Mouse (Mus musculus) neural tube, embryonic 13.5 days (tissue): Measurements from ENCODE around the gene Nebl. TPM values are rescaled to one million over a fixed set of nuclear protein-coding genes. Genes with fewer than 3 reads are reported as not detected.

ENCODE experiments used
- ATAC-seq: fragments of 200-750 bp; cut with Nextera tagmentation; 2 replicates; pipeline ENCODE4 v1.8.0; 2017; ENCODE audit warnings: low read depth, mild to moderate bottlenecking, moderate TSS enrichment, moderate library complexity
- H3K27ac ChIP-seq: fragments of 300-500 bp; sonication (generic); replicated peaks from 2 replicates; pipeline ENCODE4 v1.5.1; 2015; ENCODE audit warnings: moderate library complexity, mild to moderate bottlenecking, inconsistent platforms
- H3K27me3 ChIP-seq: fragments of 300-500 bp; sonication (generic); 2 replicates; pipeline ENCODE4 v1.6.1; 2015; ENCODE audit warnings: mild to moderate bottlenecking, inconsistent platforms
- H3K36me3 ChIP-seq: fragments of 300-500 bp; sonication (generic); 2 replicates; pipeline ENCODE4 v1.6.1; 2015; ENCODE audit warnings: mild to moderate bottlenecking, inconsistent platforms
- H3K4me1 ChIP-seq: fragments of 300-500 bp; sonication (generic); replicated peaks from 2 replicates; pipeline ENCODE4 v1.6.1; 2015; ENCODE audit warnings: inconsistent platforms
- H3K4me2 ChIP-seq: fragments of 300-500 bp; sonication (generic); 2 replicates; pipeline ENCODE4 v1.6.1; 2015; ENCODE audit warnings: inconsistent platforms, mild to moderate bottlenecking, moderate library complexity
- H3K4me3 ChIP-seq: fragments of 300-500 bp; sonication (generic); 2 replicates; pipeline ENCODE4 v1.5.1; 2015; ENCODE audit warnings: mild to moderate bottlenecking, inconsistent platforms
- H3K9ac ChIP-seq: fragments of 300-500 bp; sonication (generic); 2 replicates; pipeline ENCODE4 v1.6.1; 2015; ENCODE audit warnings: moderate library complexity, mild to moderate bottlenecking, inconsistent platforms
- H3K9me3 ChIP-seq: fragments of 300-500 bp; sonication (generic); 2 replicates; pipeline ENCODE4 v1.6.1; 2016; ENCODE audit warnings: inconsistent platforms
- WGBS: fragments of 180-500 bp; shearing (Covaris S2); methylation state at CpG from one replicate; pipeline ENCODE4 v1.1.7; 2015; 5-methylcytosine and 5-hydroxymethylcytosine counted together
- polyA plus RNA-seq: library from polyadenylated mRNA; unstranded; fragments of >200 nt; fragmentation: Nextera tagmentation; extraction: Ambion mirVana; gene quantifications from 2 replicates; pipeline ENCODE4 v1.2.1, GENCODE M21; 2015

The Nebl gene
- polyA plus RNA-seq, 1 experiment from 2014 or later = 10.9 TPM

GRCm38 (mm10) chr2:17525739-17526526, 205.3 kb downstream of the Nebl start:
- no peaks in the 10 kb centered on the region for H3K9me3 ChIP-seq
- H3K9ac ChIP-seq = no peak overlapping the region
- H3K4me3 ChIP-seq = no peak overlapping the region
- H3K27ac ChIP-seq = peak overlapping the region; percentile 25; the same call in 1 of the 2 replicates
- peaks cover 37% of the 10 kb centered on the region for H3K4me1 ChIP-seq
- 64% methylated on average over 5 of the region's 5 CpGs for WGBS
- H3K4me2 ChIP-seq = no peak overlapping the region
- peak; percentile 65; the same call in 1 of the 2 replicates for ATAC-seq
- no peaks in the 10 kb centered on the region for H3K27me3 ChIP-seq
- no peaks in the 10 kb centered on the region for H3K36me3 ChIP-seq

GRCm38 (mm10) chr2:17525211-17525610, 206.1 kb downstream of the Nebl start:
- WGBS = 34% methylated on average over 4 of the region's 4 CpGs

GRCm38 (mm10) chr2:17524205-17524978, 206.9 kb downstream of the Nebl start:
- ATAC-seq = peak; percentile 47; the same call in 1 of the 2 replicates
- Histone ChIP-seq H3K36me3 (no peaks in the 10 kb centered on the region), H3K27me3 (no peaks in the 10 kb centered on the region), H3K9ac (no peak overlapping the region), H3K4me1 (peaks cover 37% of the 10 kb centered on the region), H3K27ac (peak overlapping the region; percentile 18), H3K9me3 (no peaks in the 10 kb centered on the region), H3K4me3 (no peak overlapping the region), H3K4me2 (no peak overlapping the region)
- WGBS = 43% methylated on average over 10 of the region's 10 CpGs

More at GRCm38 (mm10) chr2:17525211-17525610, 206.1 kb downstream of the Nebl start:
- Histone ChIP-seq H3K36me3 (no peaks in the 10 kb centered on the region), H3K9me3 (no peaks in the 10 kb centered on the region), H3K4me1 (peaks cover 37% of the 10 kb centered on the region), H3K4me3 (no peak overlapping the region), H3K4me2 (no peak overlapping the region), H3K27ac (no peak overlapping the region; the same call in 1 of the 2 replicates), H3K27me3 (no peaks in the 10 kb centered on the region), H3K9ac (no peak overlapping the region)
- ATAC-seq = peak; percentile 70

GRCm38 (mm10) chr2:17523791-17524190, 207.5 kb downstream of the Nebl start:
- Histone ChIP-seq H3K36me3 (no peaks in the 10 kb centered on the region), H3K9me3 (no peaks in the 10 kb centered on the region), H3K4me1 (peaks cover 37% of the 10 kb centered on the region), H3K27me3 (no peaks in the 10 kb centered on the region), H3K27ac (peak overlapping the region; percentile 18), H3K4me3 (no peak overlapping the region), H3K4me2 (no peak overlapping the region), H3K9ac (no peak overlapping the region)
- no peak for ATAC-seq
- 49% methylated on average over 4 of the region's 4 CpGs for WGBS

- 86% methylated on average over 2 of the region's 2 CpGs for WGBS
- Histone ChIP-seq H3K4me3 (no peak overlapping the region), H3K36me3 (no peaks in the 10 kb centered on the region), H3K4me1 (peaks cover 16% of the 10 kb centered on the region), H3K27ac (no peak overlapping the region), H3K9ac (no peak overlapping the region), H3K4me2 (no peak overlapping the region), H3K27me3 (no peaks in the 10 kb centered on the region), H3K9me3 (no peaks in the 10 kb centered on the region)
- ATAC-seq = no peak
Observed at GRCm38 (mm10) chr2:17515686-17516085, 215.6 kb downstream of the Nebl start.

GRCm38 (mm10) chr2:17514765-17515164, 216.5 kb downstream of the Nebl start:
- Histone ChIP-seq H3K4me3 (no peak overlapping the region), H3K4me2 (peak overlapping the region; percentile 37), H3K4me1 (peaks cover 16% of the 10 kb centered on the region), H3K36me3 (no peaks in the 10 kb centered on the region), H3K9ac (no peak overlapping the region), H3K27ac (peak overlapping the region; percentile 70), H3K9me3 (no peaks in the 10 kb centered on the region), H3K27me3 (no peaks in the 10 kb centered on the region)
- peak; percentile 71 for ATAC-seq
- 33% methylated on average over 12 of the region's 12 CpGs for whole genome bisulfite sequencing

GRCm38 (mm10) chr2:17509942-17510341, 221.3 kb downstream of the Nebl start:
- no peak for ATAC-seq
- Histone ChIP-seq H3K27me3 (no peaks in the 10 kb centered on the region), H3K9me3 (no peaks in the 10 kb centered on the region), H3K9ac (no peak overlapping the region), H3K4me1 (peaks cover 14% of the 10 kb centered on the region), H3K27ac (no peak overlapping the region), H3K4me3 (no peak overlapping the region), H3K36me3 (no peaks in the 10 kb centered on the region), H3K4me2 (no peak overlapping the region)
- 64% methylated on average over 1 of the region's 1 CpGs for WGBS

GRCm38 (mm10) chr2:17507362-17507761, 223.9 kb downstream of the Nebl start:
- H3K9ac ChIP-seq = no peak overlapping the region
- H3K27ac ChIP-seq = no peak overlapping the region
- no peak overlapping the region for H3K4me3 ChIP-seq
- ATAC-seq = no peak
- no peaks in the 10 kb centered on the region for H3K9me3 ChIP-seq
- H3K27me3 ChIP-seq = no peaks in the 10 kb centered on the region
- H3K4me2 ChIP-seq = no peak overlapping the region
- no peaks in the 10 kb centered on the region for H3K4me1 ChIP-seq
- H3K36me3 ChIP-seq = no peaks in the 10 kb centered on the region
- 73% methylated on average over 2 of the region's 2 CpGs for WGBS

- Histone ChIP-seq H3K9ac (no peak overlapping the region), H3K27ac (no peak overlapping the region), H3K27me3 (no peaks in the 10 kb centered on the region), H3K4me1 (no peaks in the 10 kb centered on the region), H3K9me3 (no peaks in the 10 kb centered on the region), H3K4me2 (no peak overlapping the region), H3K4me3 (no peak overlapping the region), H3K36me3 (no peaks in the 10 kb centered on the region)
- ATAC-seq = no peak
- 87% methylated on average over 6 of the region's 6 CpGs for WGBS
Observed at GRCm38 (mm10) chr2:17504115-17504774, 227.0 kb downstream of the Nebl start.

- Histone ChIP-seq H3K36me3 (no peaks in the 10 kb centered on the region), H3K4me2 (no peak overlapping the region), H3K9me3 (no peaks in the 10 kb centered on the region), H3K4me1 (no peaks in the 10 kb centered on the region), H3K9ac (no peak overlapping the region), H3K4me3 (no peak overlapping the region), H3K27me3 (no peaks in the 10 kb centered on the region), H3K27ac (no peak overlapping the region)
- 92% methylated on average over 3 of the region's 3 CpGs for WGBS
- no peak for ATAC-seq
Observed at GRCm38 (mm10) chr2:17501075-17501474, 230.2 kb downstream of the Nebl start.

GRCm38 (mm10) chr2:17465517-17466174, 265.6 kb downstream of the Nebl start:
- Histone ChIP-seq H3K27ac (no peak overlapping the region), H3K9ac (no peak overlapping the region), H3K4me1 (no peaks in the 10 kb centered on the region), H3K4me3 (no peak overlapping the region), H3K36me3 (no peaks in the 10 kb centered on the region), H3K9me3 (no peaks in the 10 kb centered on the region), H3K4me2 (no peak overlapping the region), H3K27me3 (no peaks in the 10 kb centered on the region)
- WGBS = 86% methylated on average over 6 of the region's 6 CpGs
- ATAC-seq = no peak
